Mouse (Mus musculus) lung, postnatal 36 days (tissue): ENCODE measurements at regions not wholly inside any gene's neighbourhood (a gene's known extent, or its start where the extent isn't known, plus 50 kb on each side); places are given as distances from the start of the nearest gene placed in this dataset.

Experiments
- DNase-seq: peaks from one replicate; pipeline ENCODE4 v3.0.0; 2022; ENCODE audit warnings: mixed read lengths

DNA sequence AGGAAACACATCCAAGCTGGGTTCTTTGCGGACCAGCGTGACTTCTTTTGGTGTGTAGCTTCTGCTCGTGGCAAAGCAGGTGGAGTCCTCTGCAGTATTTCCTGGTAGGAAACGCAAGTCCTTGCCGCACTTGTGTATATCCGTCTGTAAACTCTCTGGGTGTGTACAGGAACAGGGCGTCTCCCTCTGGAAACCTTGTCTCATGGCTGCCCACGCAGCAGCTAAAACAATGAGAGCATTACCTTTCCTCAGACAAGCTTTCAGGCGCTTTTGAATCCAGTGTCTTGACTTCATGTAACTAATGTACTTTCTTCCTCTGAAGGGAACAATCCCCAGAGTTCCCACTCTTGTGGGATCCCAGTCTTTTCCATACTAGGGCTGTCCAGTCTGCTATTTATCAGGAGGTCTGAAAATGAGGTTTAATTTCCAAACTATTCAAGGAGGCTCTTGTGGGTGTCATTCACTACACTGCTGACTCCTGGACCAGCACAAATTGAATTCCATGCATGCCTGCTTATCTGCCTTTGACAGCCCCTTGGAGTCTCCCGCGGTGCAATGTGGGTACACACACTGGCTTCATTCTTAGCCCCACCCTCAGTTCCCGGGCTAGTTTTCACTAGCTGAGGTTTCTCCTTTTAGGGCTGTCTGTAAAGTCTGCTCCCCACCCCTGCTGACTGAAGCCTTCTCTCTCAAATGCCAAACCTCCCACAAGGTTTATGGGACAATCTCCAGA is 161.6 kb upstream of the Anxa10 start:
- DNase-seq: peak; percentile 37

DNA sequence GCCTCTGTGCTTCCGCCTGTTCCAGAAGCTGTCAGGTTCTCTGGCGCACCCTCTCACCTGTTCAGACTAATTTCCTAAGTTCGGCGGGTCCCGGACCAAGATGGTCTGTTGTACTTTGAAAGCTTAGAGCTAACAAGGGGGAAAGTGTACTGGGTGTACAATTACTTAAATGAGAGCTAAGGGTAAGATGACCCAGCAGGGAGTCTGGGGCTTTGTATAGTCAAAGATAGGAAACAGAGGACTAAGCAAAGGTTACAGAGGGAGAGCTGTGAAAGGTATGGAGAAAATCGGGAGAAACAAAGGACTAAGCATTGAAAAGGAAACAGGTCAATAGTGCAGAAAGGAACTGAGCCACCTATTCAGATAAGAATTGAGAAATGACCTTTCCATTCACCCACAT is 127.6 kb upstream of the Anxa10 start:
- no peak for DNase-seq
